Mouse (Mus musculus) ES-E14 (cell line): Measurements from ENCODE around the gene Fbxl17. TPM values are rescaled to one million over a fixed set of nuclear protein-coding genes. Genes with fewer than 3 reads are reported as not detected.

ENCODE experiments used
- DNase-seq: peaks from one replicate; pipeline ENCODE4 v3.0.0-alpha.2; 2013; ENCODE audit warnings: low read depth, low spot score
- H3K27ac ChIP-seq: 2 replicates; pipeline ENCODE4 v1.5.1; 2012; ENCODE audit warnings: low read depth, mild to moderate bottlenecking, low read length, moderate library complexity, mixed read lengths; ENCODE audit not compliant: poor library complexity, insufficient read depth, severe bottlenecking
- H3K36me3 ChIP-seq: 2 replicates; pipeline ENCODE4 v1.6.1; 2012; ENCODE audit warnings: mild to moderate bottlenecking, low read length, moderate library complexity, mixed read lengths; ENCODE audit not compliant: control insufficient read depth, poor library complexity, insufficient read depth, severe bottlenecking
- H3K4me1 ChIP-seq, 2 experiments: fragments of 150-350 bp in 1 of 2; sonication (generic) in 1 of 2; 2 replicates each; pipeline ENCODE4 v1.6.1; 2012; ENCODE audit warnings: low read length in 2 of 2, mild to moderate bottlenecking in 1 of 2, mixed read lengths in 1 of 2; ENCODE audit not compliant: control insufficient read depth in 2 of 2, insufficient read depth in 2 of 2, poor library complexity in 1 of 2
- H3K4me3 ChIP-seq, 2 experiments: fragments of 150-350 bp in 1 of 2; sonication (generic) in 1 of 2; 2 replicates each; pipeline ENCODE4 v1.5.1; 2012; ENCODE audit warnings: low read length in 2 of 2, low read depth in 1 of 2, mild to moderate bottlenecking in 1 of 2, mixed read lengths in 1 of 2; ENCODE audit not compliant: insufficient read depth in 1 of 2, poor library complexity in 1 of 2, severe bottlenecking in 1 of 2
- H3K9ac ChIP-seq: 2 replicates; pipeline ENCODE4 v1.6.1; 2012; ENCODE audit warnings: low read depth, mild to moderate bottlenecking, low read length, mixed read lengths; ENCODE audit not compliant: poor library complexity, insufficient read depth, severe bottlenecking
- H3K9me3 ChIP-seq: fragments of 150-350 bp; sonication (generic); 2 replicates; pipeline ENCODE4 v1.6.1; 2012; ENCODE audit warnings: low read depth, mild to moderate bottlenecking, low read length; ENCODE audit not compliant: control insufficient read depth, insufficient read depth
- CHD2 ChIP-seq: IDR thresholded peaks from 2 replicates; pipeline ENCODE4 v1.6.1; 2014; ENCODE audit warnings: mild to moderate bottlenecking, low read depth, low read length, inconsistent platforms
- HCFC1 ChIP-seq: IDR thresholded peaks from 2 replicates; pipeline ENCODE4 v1.6.1; 2012; ENCODE audit warnings: low read length, inconsistent platforms, borderline replicate concordance; ENCODE audit not compliant: insufficient read depth
- MAFK ChIP-seq: IDR thresholded peaks from 2 replicates; pipeline ENCODE4 v1.6.1; 2014; ENCODE audit warnings: mild to moderate bottlenecking, low read depth, low read length, inconsistent platforms; ENCODE audit not compliant: insufficient read depth
- ZC3H11A ChIP-seq: IDR thresholded peaks from 2 replicates; pipeline ENCODE4 v1.6.1; 2012; ENCODE audit warnings: low read depth, mild to moderate bottlenecking, inconsistent platforms, low read length, borderline replicate concordance
- ZNF384 ChIP-seq: IDR thresholded peaks from 2 replicates; pipeline ENCODE4 v1.6.1; 2012; ENCODE audit warnings: low read depth, low read length, inconsistent platforms
- in situ Hi-C, 2 experiments: fragments of 600-800 bp; cut with MboI; formaldehyde crosslinking; loops; one replicate each; pipeline ENCODE4 v1.15.1; 2025; ENCODE audit warnings: low sequenced_read_pairs in 2 of 2, inconsistent platforms in 1 of 2; ENCODE audit not compliant: unreplicated experiment in 2 of 2
- total RNA-seq: library from RNA; depleted of rRNA; stranded (reverse); fragments of 300-350 nt; gene quantifications from 2 replicates; pipeline ENCODE4 v1.2.3, GENCODE M21; 2012

Fbxl17 gene
- total RNA-seq, 1 experiment = 5.6 TPM

DNA sequence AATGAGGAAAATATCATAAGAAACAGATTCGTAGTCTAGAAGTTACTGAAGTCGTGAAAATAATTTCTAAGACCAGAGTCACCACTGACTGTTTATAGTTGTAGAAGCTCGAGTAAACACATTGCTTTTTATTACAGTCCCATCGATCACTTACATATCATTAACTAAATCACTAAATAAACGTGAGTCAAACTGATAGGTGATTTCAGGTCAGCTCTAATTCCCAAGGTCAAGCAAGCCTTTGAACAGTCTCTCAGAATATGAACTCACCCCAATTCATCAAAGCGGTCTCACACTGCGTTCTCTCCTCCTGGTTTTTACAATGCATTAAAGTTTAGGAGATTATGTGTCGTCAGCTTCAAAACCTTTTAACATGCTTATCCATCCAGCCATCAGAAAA is 423.2 kb downstream of the Fbxl17 start:
- no peaks in the 10 kb centered on the region for H3K4me1 ChIP-seq
- no peak overlapping the region for H3K9ac ChIP-seq
- no peak for TF ChIP-seq ZNF384
- TF ChIP-seq ZC3H11A = no peak
- TF ChIP-seq HCFC1 = no peak
- no peak for TF ChIP-seq MAFK
- TF ChIP-seq CHD2 = no peak
- H3K4me3 ChIP-seq = no peak overlapping the region
- H3K36me3 ChIP-seq = no peaks in the 10 kb centered on the region
- no peak overlapping the region for H3K27ac ChIP-seq
- H3K9me3 ChIP-seq = no peaks in the 10 kb centered on the region
- in situ Hi-C loops = no loop called here
- no peak for DNase-seq

- H3K9ac ChIP-seq = no peak overlapping the region
- in situ Hi-C loops = no loop called here
- no peaks in the 10 kb centered on the region for H3K36me3 ChIP-seq
- TF ChIP-seq ZNF384 (no peak), HCFC1 (no peak), CHD2 (no peak), ZC3H11A (no peak), MAFK (no peak)
- no peaks in the 10 kb centered on the region for H3K9me3 ChIP-seq
- no peak overlapping the region for H3K4me3 ChIP-seq
- no peak overlapping the region for H3K27ac ChIP-seq
- no peak for DNase-seq
- no peaks in the 10 kb centered on the region for H3K4me1 ChIP-seq
These were observed 423.8 kb downstream of the Fbxl17 start for GRCm38 (mm10) chr17:63076037-63076426.

GRCm38 (mm10) chr17:63075091-63076036 is 424.5 kb downstream of the Fbxl17 start:
- H3K4me3 ChIP-seq = no peak overlapping the region
- in situ Hi-C loops = no loop called here
- no peaks in the 10 kb centered on the region for H3K9me3 ChIP-seq
- no peak overlapping the region for H3K27ac ChIP-seq
- H3K9ac ChIP-seq = no peak overlapping the region
- H3K36me3 ChIP-seq = no peaks in the 10 kb centered on the region
- TF ChIP-seq MAFK (no peak), ZNF384 (no peak), CHD2 (no peak), ZC3H11A (no peak), HCFC1 (no peak)
- no peaks in the 10 kb centered on the region for H3K4me1 ChIP-seq
- DNase-seq = no peak

GRCm38 (mm10) chr17:63073342-63073741 is 426.5 kb downstream of the Fbxl17 start:
- no peak overlapping the region for H3K27ac ChIP-seq
- no peaks in the 10 kb centered on the region for H3K36me3 ChIP-seq
- TF ChIP-seq MAFK (no peak), ZC3H11A (no peak), HCFC1 (no peak), ZNF384 (no peak), CHD2 (no peak)
- H3K9me3 ChIP-seq = no peaks in the 10 kb centered on the region
- in situ Hi-C loops = no loop called here
- no peak overlapping the region for H3K4me3 ChIP-seq
- no peak for DNase-seq
- no peak overlapping the region for H3K9ac ChIP-seq
- H3K4me1 ChIP-seq = no peaks in the 10 kb centered on the region
